Mouse (Mus musculus): ENCODE measurements at regions not wholly inside any gene's neighbourhood (a gene's known extent, or its start where the extent isn't known, plus 50 kb on each side); places are given as distances from the start of the nearest gene placed in this dataset.

DNA sequence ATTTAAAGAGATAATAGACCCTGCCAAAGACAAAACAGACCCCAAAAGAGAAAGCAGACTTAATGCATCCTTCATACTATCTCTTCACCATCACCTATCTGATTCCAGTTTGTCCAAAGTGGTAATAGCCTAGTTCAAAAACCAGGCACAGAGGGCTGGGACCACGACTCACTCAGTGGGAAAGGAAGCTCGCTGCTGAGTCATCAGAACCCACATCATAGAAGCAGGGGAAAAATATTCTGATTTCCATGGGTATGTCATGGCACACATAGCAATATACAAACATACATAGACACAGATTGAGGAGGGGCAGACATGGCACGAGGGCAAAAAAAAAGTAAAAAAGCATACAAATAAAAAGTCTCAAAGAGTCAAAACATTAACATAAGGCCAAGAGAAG, 53.7 kb upstream of the Ralgps2 start:
- no peak for DNase-seq (ENCODE audit: low spot score in 2 of 2)

DNA sequence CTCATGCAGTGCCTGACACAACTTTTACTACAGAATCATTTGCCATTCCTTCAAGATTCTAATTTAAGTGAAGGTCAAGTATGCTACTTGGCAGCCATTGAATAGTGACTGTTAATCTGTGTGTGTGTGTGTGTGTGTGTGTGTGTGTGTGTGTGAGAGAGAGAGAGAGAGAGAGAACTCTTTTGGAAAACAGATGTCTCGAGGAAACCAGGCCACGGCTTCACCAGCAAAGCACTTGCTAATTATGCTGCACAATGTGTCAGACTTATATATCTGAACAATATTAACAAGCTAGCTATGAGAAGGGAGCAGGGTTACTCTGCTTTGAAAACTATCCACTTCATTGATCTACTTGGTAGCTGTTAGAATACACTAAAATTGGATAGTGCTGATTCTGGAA, 53.1 kb upstream of the Ralgps2 start:
- no peak for DNase-seq (ENCODE audit: low spot score in 2 of 2)

DNA sequence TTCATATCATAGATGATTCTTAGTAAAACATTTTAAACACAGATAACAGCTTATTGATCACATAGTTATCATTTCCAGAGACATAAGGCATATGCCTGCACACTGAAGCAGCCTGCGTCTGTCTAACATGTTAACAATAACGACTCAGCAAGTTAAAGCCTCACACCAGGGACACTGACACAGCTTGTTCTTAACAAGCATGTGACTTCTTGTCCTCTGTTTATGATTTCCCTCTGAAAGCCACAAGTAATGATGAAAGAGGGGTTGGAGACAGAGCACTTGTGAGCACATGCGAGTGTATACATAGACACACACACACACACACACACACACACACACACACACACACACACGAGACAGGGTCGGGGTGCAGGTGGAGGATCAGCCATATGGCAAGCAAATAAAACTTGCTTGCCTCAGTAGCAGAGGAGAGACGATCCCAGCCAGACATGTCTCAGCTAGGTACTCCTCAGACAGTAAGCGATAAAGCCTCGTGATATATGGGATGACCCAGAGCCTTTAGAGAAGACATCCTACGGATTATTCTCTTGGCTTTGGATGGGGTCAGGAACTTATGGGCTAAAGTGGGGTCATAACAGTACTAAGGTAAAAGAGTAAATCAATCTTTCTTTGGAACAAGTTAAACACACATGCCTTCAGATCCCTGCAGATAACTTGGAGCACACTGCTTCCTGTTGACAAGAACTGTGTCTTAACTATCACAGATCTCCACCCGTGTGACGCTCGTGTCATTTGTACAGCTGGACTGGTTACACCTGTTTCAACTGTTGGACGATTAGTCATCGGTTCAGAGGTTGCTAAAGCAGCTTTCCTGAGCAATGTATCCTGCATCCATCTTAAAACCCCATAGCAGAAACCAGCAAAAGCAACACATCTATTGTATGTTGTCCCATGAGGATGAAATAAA, 51.4 kb upstream of the Ralgps2 start:
- no peak for DNase-seq (ENCODE audit: low spot score in 2 of 2)

DNA sequence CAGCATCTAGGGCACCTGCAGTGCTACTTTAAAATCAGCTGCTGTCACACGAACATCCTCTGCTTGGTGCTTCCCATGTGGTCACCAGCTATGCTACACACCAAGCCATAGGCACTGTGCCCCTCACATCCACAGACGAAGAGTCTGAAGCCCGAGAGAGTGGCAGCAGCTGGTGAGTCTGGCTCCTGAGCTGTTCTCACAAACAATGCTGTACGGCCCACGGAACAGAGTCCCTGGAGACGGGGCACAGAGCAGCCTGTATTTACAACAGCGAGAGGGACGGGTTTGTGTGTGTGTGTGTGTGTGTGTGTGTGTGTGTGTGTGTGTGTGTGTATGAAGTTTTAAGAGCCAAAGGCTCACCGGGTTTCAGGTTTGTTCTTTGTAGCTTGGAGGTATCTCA, 50.7 kb upstream of the Ralgps2 start:
- no peak for DNase-seq (ENCODE audit: low spot score in 2 of 2)

DNA sequence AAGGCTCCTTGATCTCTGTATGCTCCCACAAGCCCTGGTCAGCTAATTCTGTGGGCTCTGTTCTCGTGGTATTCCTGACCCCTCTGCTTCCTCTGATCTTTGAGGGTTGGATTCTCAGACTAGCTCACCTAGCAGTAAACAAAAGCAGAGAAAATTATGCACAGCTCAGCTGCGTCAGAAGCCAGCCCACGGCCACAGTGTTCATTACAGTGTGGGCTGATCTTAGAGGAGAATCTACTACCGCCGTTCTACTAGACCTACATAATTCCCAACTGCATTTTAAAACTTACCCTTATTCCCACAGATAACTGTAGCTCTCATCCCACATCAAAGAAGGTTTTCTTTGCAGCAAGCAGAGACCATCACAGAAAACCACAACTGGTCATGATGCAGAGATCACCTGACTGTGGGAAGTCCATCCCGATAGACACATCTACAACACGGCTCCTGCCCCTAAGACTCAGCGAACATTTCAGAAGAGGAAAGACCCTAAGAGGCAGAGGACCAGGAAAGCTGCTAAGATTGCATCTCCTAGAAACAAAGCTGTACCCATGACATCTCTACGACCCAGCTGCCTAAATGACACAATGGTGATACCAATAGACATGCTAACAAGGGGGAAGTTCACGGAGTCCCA, 49.8 kb upstream of the Ralgps2 start:
- DNase-seq (ENCODE audit: low spot score in 2 of 2): no peak
